ENCODE assay signal across 10 mouse cellular contexts in the genomic region with DNA sequence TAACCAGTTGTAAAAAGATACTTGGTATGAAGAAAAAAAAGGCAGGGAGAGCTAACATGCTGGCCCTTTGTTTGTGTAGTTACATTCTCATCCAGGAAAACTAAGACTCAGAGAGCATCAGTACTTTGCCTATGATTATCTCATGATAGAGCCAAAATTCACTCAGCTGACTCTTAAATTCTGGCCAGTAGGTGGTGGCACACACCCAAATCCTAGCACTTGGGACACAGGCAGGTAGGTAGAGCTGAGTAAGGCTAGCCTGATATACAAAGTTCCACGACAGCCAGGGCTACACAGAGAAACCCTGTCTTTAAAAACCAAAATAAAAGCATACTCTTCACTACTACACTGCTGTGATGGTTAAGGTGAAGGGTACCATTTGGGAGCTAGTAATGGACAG. TPM values are rescaled to one million over a fixed set of nuclear protein-coding genes. Genes with fewer than 3 reads are reported as not detected.
DNase-seq lines count a peak whose midpoint lies in the region; ATAC-seq and TF ChIP-seq lines count a peak whose summit lies in the region.
"Had no signal": no experiment of that assay in that cellular context is flagged by ENCODE, and none has a peak within 500 bp of the region (broad histone marks: within the 10 kb centered on the region; RNA-seq: fewer than 3 reads in every experiment).

No protein-coding gene starts in this region.

- no peak for ATAC-seq in kidney, embryonic 16.5 days (ENCODE audit: low FRiP score, low TSS enrichment)
- ATAC-seq in monocyte, adult 5-6 weeks (replicated peaks; ENCODE audit: insufficient number of reproducible peaks, low FRiP score, low TSS enrichment, poor library complexity, severe bottlenecking), result no peak
- ATAC-seq in forebrain, embryonic 12.5 days (ENCODE audit: low FRiP score), result no peak

- H3K79me2 ChIP-seq in MEL (ENCODE audit: control insufficient read depth, insufficient read depth, low read length, poor library complexity), result peaks cover 18% of the 10 kb centered on the region

- H3K9ac ChIP-seq in kidney, embryonic 16.5 days (replicated peaks; ENCODE audit: low read length), result no peak overlapping the region
- no peak overlapping the region for H3K9ac ChIP-seq in MEL (ENCODE audit: control insufficient read depth, low read depth, low read length, poor library complexity, severe bottlenecking)
- H3K9ac ChIP-seq in forebrain, embryonic 12.5 days, result no peak overlapping the region

- 46% methylated on average over 1 of the region's 1 CpGs for WGBS in kidney, embryonic 16.5 days
- 73% methylated on average over 1 of the region's 1 CpGs for WGBS in forebrain, embryonic 12.5 days

- H3K4me3 ChIP-seq in kidney, embryonic 16.5 days (ENCODE audit: low read length), result no peak overlapping the region
- H3K4me3 ChIP-seq in MEL (ENCODE audit: control insufficient read depth in 1 of 2, insufficient read depth in 1 of 2, low read depth in 2 of 2, low read length in 2 of 2), result no peak overlapping the region
- H3K4me3 ChIP-seq in forebrain, embryonic 12.5 days (replicated peaks), result no peak overlapping the region

- TF ChIP-seq POLR2A in MEL (IDR thresholded peaks at IDR 0.05; ENCODE audit: control insufficient read depth in 1 of 2, insufficient read depth in 1 of 2, low read depth in 1 of 2, low read length in 2 of 2, poor library complexity in 1 of 2), result no peak

- TF ChIP-seq EP300 in MEL (IDR thresholded peaks at IDR 0.05; ENCODE audit: low read depth in 1 of 2, low read length in 2 of 2), result no peak

- peaks cover 10% of the 10 kb centered on the region for H3K4me1 ChIP-seq in kidney, embryonic 16.5 days (ENCODE audit: insufficient read depth, low read length)
- H3K4me1 ChIP-seq in MEL (ENCODE audit: control insufficient read depth in 1 of 2, insufficient read depth in 2 of 2, low read length in 2 of 2), result no peaks in the 10 kb centered on the region
- H3K4me1 ChIP-seq in forebrain, embryonic 12.5 days, result peaks cover 36% of the 10 kb centered on the region

- peak; percentile 40 for DNase-seq in adrenal gland, postnatal 10 days
- DNase-seq in adrenal gland, postnatal 4 days (ENCODE audit: low spot score in 2 of 2), result no peak
- peak; percentile 27 to 53 for DNase-seq in kidney, adult 8-10 months
- no peak for DNase-seq in MEL (ENCODE audit: low read depth, low spot score)
- peak; percentile 38 for DNase-seq in kidney, postnatal 14 days
- DNase-seq: thymus, adult 2 months had no signal

- peak; percentile 9; the same call in 1 of the 2 replicates for TF ChIP-seq RAD21 in MEL (IDR thresholded peaks at IDR 0.05; ENCODE audit: low read depth, low read length)

- no peak overlapping the region for H3K4me2 ChIP-seq in kidney, embryonic 16.5 days (replicated peaks; ENCODE audit: low read depth, low read length)
- no peak overlapping the region for H3K4me2 ChIP-seq in forebrain, embryonic 12.5 days

- H3K36me3 ChIP-seq in kidney, embryonic 16.5 days (ENCODE audit: insufficient read depth, low read length), result peaks cover 33% of the 10 kb centered on the region
- peaks cover 9 to 33% of the 10 kb centered on the region in 2 experiments for H3K36me3 ChIP-seq in MEL (ENCODE audit: control insufficient read depth in 1 of 2, insufficient read depth in 2 of 2, low read length in 2 of 2)
- H3K36me3 ChIP-seq in forebrain, embryonic 12.5 days (replicated peaks), result peaks cover 71% of the 10 kb centered on the region

- no peak overlapping the region for H3K27ac ChIP-seq in kidney, embryonic 16.5 days (ENCODE audit: low read length)
- no peak overlapping the region for H3K27ac ChIP-seq in MEL (ENCODE audit: control insufficient read depth, low read depth, low read length)
- H3K27ac ChIP-seq in forebrain, embryonic 12.5 days, result no peak overlapping the region

- H3K9me3 ChIP-seq in kidney, embryonic 16.5 days (ENCODE audit: low read length), result no peaks in the 10 kb centered on the region
- H3K9me3 ChIP-seq in MEL (replicated peaks; ENCODE audit: insufficient read depth, low read length), result no peaks in the 10 kb centered on the region
- H3K9me3 ChIP-seq in forebrain, embryonic 12.5 days, result no peaks in the 10 kb centered on the region

- peak in 1 of 3 experiments; percentile 30; a peak in 2 of 6 replicates for TF ChIP-seq CTCF in MEL (IDR thresholded peaks at IDR 0.05 in 2 of 3, conservative IDR thresholded peaks at IDR 0.05 in 1 of 3; ENCODE audit: control insufficient read depth in 1 of 3, insufficient read depth in 1 of 3, low read depth in 2 of 3, low read length in 3 of 3, poor library complexity in 1 of 3, severe bottlenecking in 1 of 3)

- no peaks in the 10 kb centered on the region for H3K27me3 ChIP-seq in kidney, embryonic 16.5 days (ENCODE audit: insufficient read depth, low read length)
- no peaks in the 10 kb centered on the region for H3K27me3 ChIP-seq in MEL (ENCODE audit: control insufficient read depth in 1 of 2, insufficient read depth in 2 of 2, low read length in 2 of 2)
- no peaks in the 10 kb centered on the region for H3K27me3 ChIP-seq in forebrain, embryonic 12.5 days

TF ChIP-seq in MEL, 35 proteins besides CTCF, POLR2A, EP300 and RAD21:
- TF ChIP-seq NRF1 (IDR thresholded peaks at IDR 0.05; ENCODE audit: insufficient read depth, low read depth, low read length, poor library complexity, severe bottlenecking) (no peak), BHLHE40 (IDR thresholded peaks at IDR 0.05; ENCODE audit: borderline replicate concordance, low read depth, low read length) (no peak)

RNA-seq across cellular contexts. Expression of gene Rbm4b, which starts 6.6 kb away (rescaled TPM):
- 10 to 100 TPM; 11.2 to 13.1 TPM for total RNA-seq in adrenal gland, postnatal 10 days (2021)
- total RNA-seq in adrenal gland, postnatal 4 days (2021), result 10 to 100 TPM; 15.7 to 15.9 TPM
- polyA plus RNA-seq in kidney, embryonic 16.5 days (2015; fragmentation: Nextera tagmentation; extraction: Ambion mirVana), result 75.5 and 77.2 TPM in 2 replicates
- total RNA-seq in MEL (2012; rRNA removed), result 7.0 and 7.4 TPM in 2 replicates
- 10 to 100 TPM in 1 of 2 experiments, not detected in 1; 11.1 TPM for polyA plus RNA-seq in MEL (2012; ENCODE audit: insufficient read depth in 1 of 2, insufficient read length in 2 of 2, low read depth in 1 of 2, low replicate concordance in 2 of 2, missing spikeins in 1 of 2)
- 12.2 to 30.8 TPM (median 24.9 TPM) in 3 replicates for total RNA-seq in monocyte, adult 5-6 weeks (2017)
- polyA plus RNA-seq in forebrain, embryonic 12.5 days (2016; fragmentation: Nextera tagmentation; extraction: Ambion mirVana), result 151 and 159 TPM in 2 replicates

RNA-seq across cellular contexts. Expression of gene Rbm4, which starts 30.8 kb away (rescaled TPM):
- total RNA-seq in adrenal gland, postnatal 10 days (2021), result 10 to 100 TPM; 50.6 to 60.8 TPM
- total RNA-seq in adrenal gland, postnatal 4 days (2021), result 10 to 100 TPM; 65.4 to 65.7 TPM
- 66.0 and 82.7 TPM in 2 replicates for polyA plus RNA-seq in kidney, embryonic 16.5 days (2015; fragmentation: Nextera tagmentation; extraction: Ambion mirVana)
- 51.6 and 57.1 TPM in 2 replicates for total RNA-seq in MEL (2012; rRNA removed)
- 10 to 100 TPM in 1 of 2 experiments, not detected in 1; 31.4 TPM for polyA plus RNA-seq in MEL (2012; ENCODE audit: insufficient read depth in 1 of 2, insufficient read length in 2 of 2, low read depth in 1 of 2, low replicate concordance in 2 of 2, missing spikeins in 1 of 2)
- total RNA-seq in monocyte, adult 5-6 weeks (2017), result 67.3 to 110 TPM (median 84.7 TPM) in 3 replicates
- polyA plus RNA-seq in forebrain, embryonic 12.5 days (2016; fragmentation: Nextera tagmentation; extraction: Ambion mirVana), result 86.4 and 95.2 TPM in 2 replicates

RNA-seq across cellular contexts. Expression of gene Gm21992, which starts 48.5 kb away (rescaled TPM):
- 10 to 100 TPM; 18.7 to 19.9 TPM for total RNA-seq in adrenal gland, postnatal 10 days (2021)
- 10 to 100 TPM; 15.1 to 27.1 TPM for total RNA-seq in adrenal gland, postnatal 4 days (2021)
- 30.4 and 41.6 TPM in 2 replicates for polyA plus RNA-seq in kidney, embryonic 16.5 days (2015; fragmentation: Nextera tagmentation; extraction: Ambion mirVana)
- 10.6 and 10.8 TPM in 2 replicates for total RNA-seq in MEL (2012; rRNA removed)
- 10 to 100 TPM in 1 of 2 experiments, not detected in 1; 21.9 TPM for polyA plus RNA-seq in MEL (2012; ENCODE audit: insufficient read depth in 1 of 2, insufficient read length in 2 of 2, low read depth in 1 of 2, low replicate concordance in 2 of 2, missing spikeins in 1 of 2)
- 15.1 to 25.6 TPM (median 19.0 TPM) in 3 replicates for total RNA-seq in monocyte, adult 5-6 weeks (2017)
- polyA plus RNA-seq in forebrain, embryonic 12.5 days (2016; fragmentation: Nextera tagmentation; extraction: Ambion mirVana), result 39.0 and 42.9 TPM in 2 replicates

RNA-seq across cellular contexts. Expression of gene Rbm14, which starts 48.6 kb away (rescaled TPM):
- 10 to 100 TPM; 47.0 to 50.2 TPM for total RNA-seq in adrenal gland, postnatal 10 days (2021)
- 10 to 100 TPM; 55.8 to 57.7 TPM for total RNA-seq in adrenal gland, postnatal 4 days (2021)
- 104 and 108 TPM in 2 replicates for polyA plus RNA-seq in kidney, embryonic 16.5 days (2015; fragmentation: Nextera tagmentation; extraction: Ambion mirVana)
- total RNA-seq in MEL (2012; rRNA removed), result 44.7 and 49.0 TPM in 2 replicates
- 10 to 100 TPM in 1 of 2 experiments, not detected in 1; 82.3 TPM for polyA plus RNA-seq in MEL (2012; ENCODE audit: insufficient read depth in 1 of 2, insufficient read length in 2 of 2, low read depth in 1 of 2, low replicate concordance in 2 of 2, missing spikeins in 1 of 2)
- total RNA-seq in monocyte, adult 5-6 weeks (2017), result 6.2 to 21.3 TPM (median 6.9 TPM) in 3 replicates
- polyA plus RNA-seq in forebrain, embryonic 12.5 days (2016; fragmentation: Nextera tagmentation; extraction: Ambion mirVana), result 120 and 133 TPM in 2 replicates

RNA-seq across cellular contexts. Expression of gene Sptbn2, which starts 51.9 kb away (rescaled TPM):
- total RNA-seq in adrenal gland, postnatal 10 days (2021), result 1 to 10 TPM; 4.7 to 7.3 TPM
- 1 to 10 TPM; 4.7 to 5.3 TPM for total RNA-seq in adrenal gland, postnatal 4 days (2021)
- polyA plus RNA-seq in kidney, embryonic 16.5 days (2015; fragmentation: Nextera tagmentation; extraction: Ambion mirVana), result 3.2 and 3.8 TPM in 2 replicates
- total RNA-seq in MEL (2012; rRNA removed), result 0.20 and 0.31 TPM in 2 replicates
- polyA plus RNA-seq in MEL (2012; ENCODE audit: insufficient read depth in 1 of 2, insufficient read length in 2 of 2, low read depth in 1 of 2, low replicate concordance in 2 of 2, missing spikeins in 1 of 2), result under 1 TPM in 1 of 2 experiments, not detected in 1; 0.79 TPM
- total RNA-seq in monocyte, adult 5-6 weeks (2017), result not detected in 3 replicates
- 25.2 and 27.3 TPM in 2 replicates for polyA plus RNA-seq in forebrain, embryonic 12.5 days (2016; fragmentation: Nextera tagmentation; extraction: Ambion mirVana)
- total RNA-seq: megakaryocyte, adult 5-6 weeks had no signal

Comparison
In these comparisons a context has a peak if more than half of its experiments do, and no peak if none do; other contexts are left out.
1. DNase-seq: peak in adrenal gland, postnatal 10 days (single experiment), kidney, adult 8-10 months (2 of 2) and kidney, postnatal 14 days (single experiment); none in adrenal gland, postnatal 4 days (0 of 2) and MEL (single experiment).